Mouse (Mus musculus) heart, postnatal 0 days (tissue): Measurements from ENCODE around the gene Spp1.

Experiments
- CTCF ChIP-seq: IDR thresholded peaks from 2 replicates; pipeline ENCODE4 v1.5.1; 2016; ENCODE audit warnings: antibody characterized with exemption, control low read depth, low read depth
- EP300 ChIP-seq: IDR thresholded peaks from 2 replicates; pipeline ENCODE4 v1.6.1; 2016; ENCODE audit warnings: antibody characterized with exemption, low read depth

GRCm38 (mm10) chr5:104442396-104442795, 7.5 kb downstream of the Spp1 start:
- TF ChIP-seq EP300: no peak
- TF ChIP-seq CTCF: no peak
